Mouse (Mus musculus): ENCODE measurements around the gene Ucma.

GRCm38 (mm10) chr2:4986798-4987197 lies 10.9 kb downstream of the Ucma start:
- TF ChIP-seq CTCF (IDR thresholded peaks at IDR 0.05; ENCODE audit: low read depth) (no peak), EP300 (optimal IDR thresholded peaks at IDR 0.05) (no peak)
